Mouse (Mus musculus) heart, embryonic 14.5 days (tissue): ENCODE measurements at regions not wholly inside any gene's neighbourhood (a gene's known extent, or its start where the extent isn't known, plus 50 kb on each side); places are given as distances from the start of the nearest gene placed in this dataset.

ENCODE experiments used
- ATAC-seq: fragments of 200-750 bp; cut with Nextera tagmentation; 2 replicates; pipeline ENCODE4 v1.8.0; 2017; ENCODE audit warnings: low read depth, moderate TSS enrichment; ENCODE audit not compliant: insufficient number of reproducible peaks, insufficient read depth, low FRiP score
- H3K27ac ChIP-seq, 2 experiments: fragments of 200-500 bp in 1 of 2; fragments of 300-500 bp in 1 of 2; sonication (generic) in 1 of 2; replicated peaks in 1 of 2; 2 replicates each; pipeline ENCODE4 v1.5.1; 2012 to 2014; ENCODE audit warnings: low read depth in 2 of 2, low read length in 2 of 2, control low read depth in 1 of 2, mild to moderate bottlenecking in 1 of 2, mixed read lengths in 1 of 2; ENCODE audit not compliant: control insufficient read depth in 1 of 2, insufficient read depth in 1 of 2
- H3K27me3 ChIP-seq: fragments of 300-500 bp; sonication (generic); 2 replicates; pipeline ENCODE4 v1.6.1; 2014; ENCODE audit warnings: mild to moderate bottlenecking, low read length, control low read depth; ENCODE audit not compliant: control insufficient read depth, insufficient read depth
- H3K36me3 ChIP-seq: fragments of 300-500 bp; sonication (generic); 2 replicates; pipeline ENCODE4 v1.6.1; 2014; ENCODE audit warnings: mild to moderate bottlenecking, control low read depth, low read length, mixed read lengths; ENCODE audit not compliant: control insufficient read depth, insufficient read depth
- H3K4me1 ChIP-seq, 2 experiments: fragments of 200-500 bp in 1 of 2; fragments of 300-500 bp in 1 of 2; sonication (generic) in 1 of 2; 2 replicates each; pipeline ENCODE4 v1.6.1; 2012 to 2014; ENCODE audit warnings: low read length in 2 of 2, control low read depth in 1 of 2, mixed read lengths in 1 of 2; ENCODE audit not compliant: control insufficient read depth in 2 of 2, insufficient read depth in 2 of 2
- H3K4me2 ChIP-seq: fragments of 300-500 bp; sonication (generic); 2 replicates; pipeline ENCODE4 v1.6.1; 2014; ENCODE audit warnings: mild to moderate bottlenecking, low read length
- H3K4me3 ChIP-seq, 2 experiments: fragments of 200-500 bp in 1 of 2; fragments of 300-500 bp in 1 of 2; sonication (generic) in 1 of 2; 2 replicates each; pipeline ENCODE4 v1.5.1; 2012 to 2014; ENCODE audit warnings: low read length in 2 of 2, mild to moderate bottlenecking in 2 of 2, control low read depth in 1 of 2, low read depth in 1 of 2, moderate library complexity in 1 of 2; ENCODE audit not compliant: control insufficient read depth in 1 of 2, insufficient read depth in 1 of 2
- H3K9ac ChIP-seq: fragments of 300-500 bp; sonication (generic); 2 replicates; pipeline ENCODE4 v1.6.1; 2014; ENCODE audit warnings: mild to moderate bottlenecking, low read length
- H3K9me3 ChIP-seq: fragments of 300-500 bp; sonication (generic); 2 replicates; pipeline ENCODE4 v1.6.1; 2016; ENCODE audit warnings: low read length, control low read depth; ENCODE audit not compliant: control insufficient read depth
- WGBS: fragments of 180-500 bp; shearing (Covaris S2); extraction: QIAGEN DNeasy Blood & Tissue Kit; methylation state at CpG from one replicate; pipeline ENCODE4 v1.1.7; 2014; 5-methylcytosine and 5-hydroxymethylcytosine counted together

DNA sequence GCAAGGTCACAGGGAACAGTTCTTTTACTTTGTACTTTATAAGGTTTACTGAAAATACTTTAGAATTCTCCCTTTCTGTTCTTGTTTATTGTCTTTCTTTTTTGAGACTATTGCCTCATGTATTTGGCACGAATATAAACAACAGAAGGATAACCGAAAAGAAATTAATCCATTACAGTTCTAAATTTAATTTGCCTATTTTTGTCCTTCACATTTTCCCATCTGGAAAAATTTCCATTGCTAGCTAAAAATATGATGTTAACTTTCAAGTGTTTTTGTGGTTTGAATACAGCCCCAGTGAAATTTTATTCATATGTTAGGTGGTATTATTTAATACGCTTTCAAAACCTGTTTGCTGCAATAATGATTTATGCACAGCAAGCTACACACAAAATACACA is 276.7 kb upstream of the Ndst3 start:
- Histone ChIP-seq H3K27me3 (no peaks in the 10 kb centered on the region), H3K9ac (no peak overlapping the region), H3K27ac (no peak overlapping the region), H3K4me2 (no peak overlapping the region), H3K9me3 (no peaks in the 10 kb centered on the region), H3K36me3 (no peaks in the 10 kb centered on the region), H3K4me3 (no peak overlapping the region), H3K4me1 (no peaks in the 10 kb centered on the region)
- 83% methylated on average over 3 of the region's 3 CpGs for WGBS
- ATAC-seq: no peak

DNA sequence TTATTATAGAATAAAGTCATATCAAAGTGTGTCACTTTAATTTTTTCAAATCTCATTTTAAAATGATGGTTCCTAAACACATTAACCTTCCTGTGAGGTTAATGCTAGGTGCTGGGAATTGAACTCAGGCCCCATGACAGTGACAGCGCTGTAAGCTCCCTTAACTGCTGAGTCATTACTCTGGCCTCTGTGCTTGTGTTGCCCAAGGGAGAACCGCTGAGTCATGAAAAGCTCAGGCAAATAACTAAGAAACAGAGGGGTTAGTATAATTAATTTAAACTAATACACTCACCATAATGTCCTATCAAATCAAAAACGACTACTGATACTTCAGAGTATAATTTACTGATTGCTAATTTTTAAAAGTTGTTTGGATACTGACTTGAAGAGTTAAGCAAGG is 281.7 kb upstream of the Ndst3 start:
- Histone ChIP-seq H3K4me2 (no peak overlapping the region), H3K9ac (no peak overlapping the region), H3K4me3 (no peak overlapping the region), H3K9me3 (no peaks in the 10 kb centered on the region), H3K36me3 (no peaks in the 10 kb centered on the region), H3K4me1 (no peaks in the 10 kb centered on the region), H3K27ac (no peak overlapping the region), H3K27me3 (no peaks in the 10 kb centered on the region)
- 64% methylated on average over 3 of the region's 3 CpGs for WGBS
- ATAC-seq: no peak

DNA sequence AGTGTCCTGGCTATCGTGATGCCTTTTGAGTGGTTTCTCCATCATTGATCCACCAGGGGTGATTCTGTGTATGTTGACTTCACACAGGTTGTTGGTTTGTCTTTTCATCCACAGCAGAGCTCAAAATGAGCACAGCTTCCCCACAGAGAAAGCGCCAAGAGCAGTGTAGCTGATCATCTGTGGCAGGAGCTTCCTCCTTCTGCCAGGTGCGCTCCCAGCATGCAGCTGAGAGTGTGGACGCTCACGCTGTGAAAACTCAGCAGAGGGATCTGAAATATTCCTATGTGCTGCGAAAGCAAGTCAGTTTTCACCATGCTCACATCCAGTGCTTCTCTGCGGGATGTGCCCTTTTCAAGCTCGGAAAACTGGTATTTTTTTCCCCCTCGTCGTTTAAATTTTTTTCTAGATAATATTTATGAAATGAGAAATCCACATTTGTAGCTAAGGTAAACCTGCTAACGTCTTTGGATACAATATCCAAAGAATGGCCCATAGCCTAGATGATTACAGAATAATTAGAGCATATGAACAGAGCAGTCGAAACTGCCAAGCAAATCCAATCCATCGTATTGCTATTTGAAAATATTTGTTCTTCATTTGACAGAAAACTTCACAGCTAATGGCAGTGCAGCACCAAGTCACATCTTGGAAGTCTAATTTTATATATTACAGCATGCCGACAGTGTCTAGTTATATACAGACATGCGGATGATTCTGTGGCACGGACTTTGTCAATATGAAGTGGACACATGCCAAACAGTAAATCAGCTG is 283.3 kb upstream of the Ndst3 start:
- H3K27me3 ChIP-seq: no peaks in the 10 kb centered on the region
- H3K9ac ChIP-seq: no peak overlapping the region
- no peak overlapping the region for H3K4me3 ChIP-seq
- no peaks in the 10 kb centered on the region for H3K9me3 ChIP-seq
- ATAC-seq: no peak
- WGBS: 74% methylated on average over 16 of the region's 16 CpGs
- no peak overlapping the region for H3K27ac ChIP-seq
- H3K36me3 ChIP-seq: no peaks in the 10 kb centered on the region
- no peak overlapping the region for H3K4me2 ChIP-seq
- H3K4me1 ChIP-seq: no peaks in the 10 kb centered on the region

DNA sequence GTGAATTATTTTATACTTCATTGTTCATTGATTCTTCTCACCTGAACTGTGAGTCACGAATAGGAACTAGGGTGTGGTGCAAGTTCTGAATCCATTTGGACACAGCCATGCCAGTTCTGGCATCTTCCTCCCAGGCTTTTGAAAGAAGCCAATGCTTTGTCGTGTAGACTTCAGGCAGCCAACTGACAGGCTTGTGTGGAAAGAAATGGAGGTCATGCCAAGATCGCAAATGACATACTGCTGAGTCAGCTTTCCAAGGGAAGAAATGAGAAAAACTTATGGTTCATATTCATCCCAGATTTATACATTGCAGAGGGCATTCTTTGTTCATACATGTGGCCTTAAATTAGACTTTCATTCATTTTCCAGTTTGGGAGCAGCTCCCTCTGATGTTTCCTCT is 285.8 kb upstream of the Ndst3 start:
- H3K27ac ChIP-seq: no peak overlapping the region
- no peaks in the 10 kb centered on the region for H3K27me3 ChIP-seq
- no peaks in the 10 kb centered on the region for H3K36me3 ChIP-seq
- no peaks in the 10 kb centered on the region for H3K9me3 ChIP-seq
- WGBS: 78% methylated on average over 3 of the region's 3 CpGs
- H3K4me2 ChIP-seq: no peak overlapping the region
- no peaks in the 10 kb centered on the region for H3K4me1 ChIP-seq
- ATAC-seq: no peak
- H3K4me3 ChIP-seq: no peak overlapping the region
- no peak overlapping the region for H3K9ac ChIP-seq

DNA sequence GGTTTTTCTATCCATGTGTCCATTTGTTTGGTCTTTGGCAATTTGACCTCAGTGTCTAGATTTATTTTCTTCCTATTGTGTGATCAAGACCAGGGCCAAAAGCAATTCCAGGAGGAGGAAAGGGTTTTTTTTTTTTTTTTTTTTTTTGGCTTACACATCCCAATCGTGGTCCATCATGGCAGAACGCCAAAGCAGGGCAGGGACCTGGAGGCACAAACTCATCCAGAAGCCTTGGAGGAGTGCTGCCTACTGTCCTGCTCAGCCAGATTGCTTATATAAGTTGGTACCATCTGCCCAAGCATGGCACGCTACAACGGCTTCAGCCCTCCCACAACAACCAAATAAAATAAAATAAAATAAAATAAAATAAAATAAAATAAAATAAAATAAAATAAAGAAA is 286.5 kb upstream of the Ndst3 start:
- ATAC-seq: no peak

DNA sequence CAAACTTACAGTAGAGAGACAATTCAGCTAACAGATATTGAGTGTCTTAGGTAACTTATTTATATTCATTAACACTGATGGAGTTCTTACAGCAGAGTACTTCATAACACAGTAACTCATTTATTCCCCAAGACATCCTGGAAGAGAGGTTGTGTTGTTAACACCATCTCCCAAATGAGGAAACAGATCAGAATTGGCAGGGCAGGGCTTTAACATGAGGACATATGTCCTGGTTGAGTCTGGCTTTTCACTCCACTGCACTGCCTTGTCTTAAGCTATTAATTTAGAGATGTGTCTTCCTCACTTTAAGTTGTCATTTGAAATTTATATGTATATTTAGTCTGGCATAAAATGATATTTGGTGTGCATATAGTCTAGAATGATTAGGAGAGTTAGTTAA is 292.4 kb upstream of the Ndst3 start:
- no peak for ATAC-seq
- no peak overlapping the region for H3K4me2 ChIP-seq
- H3K27ac ChIP-seq: no peak overlapping the region
- no peaks in the 10 kb centered on the region for H3K9me3 ChIP-seq
- H3K36me3 ChIP-seq: no peaks in the 10 kb centered on the region
- no peaks in the 10 kb centered on the region for H3K27me3 ChIP-seq
- H3K9ac ChIP-seq: no peak overlapping the region
- no peaks in the 10 kb centered on the region for H3K4me1 ChIP-seq
- H3K4me3 ChIP-seq: no peak overlapping the region

More for the DNA sequence above, 286.5 kb upstream of the Ndst3 start:
- 69% methylated on average over 4 of the region's 4 CpGs for WGBS
- Histone ChIP-seq H3K36me3 (no peaks in the 10 kb centered on the region), H3K4me1 (no peaks in the 10 kb centered on the region), H3K4me3 (no peak overlapping the region), H3K9me3 (no peaks in the 10 kb centered on the region), H3K27ac (no peak overlapping the region), H3K4me2 (no peak overlapping the region), H3K9ac (no peak overlapping the region), H3K27me3 (no peaks in the 10 kb centered on the region)

DNA sequence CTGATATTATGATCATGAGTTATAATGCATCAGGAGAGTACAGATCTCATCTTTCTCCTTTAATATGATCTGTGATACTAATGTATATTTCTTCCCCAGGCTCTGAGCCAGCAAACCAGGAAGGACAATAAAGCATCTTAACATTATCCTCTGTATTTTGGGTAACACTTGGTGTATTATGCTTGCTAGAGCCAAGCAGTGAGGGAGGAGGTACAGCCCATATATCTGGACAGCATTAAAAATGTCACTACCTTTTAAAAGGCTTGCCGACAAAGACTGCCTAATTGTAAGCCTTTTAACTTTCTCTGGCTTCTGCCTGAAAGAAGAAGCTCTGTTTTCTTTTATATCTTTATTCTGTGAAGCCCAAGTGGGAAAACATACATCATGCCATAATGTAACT is 292.9 kb upstream of the Ndst3 start:
- no peaks in the 10 kb centered on the region for H3K4me1 ChIP-seq
- no peak overlapping the region for H3K27ac ChIP-seq
- WGBS: 64% methylated on average over 1 of the region's 1 CpGs
- no peaks in the 10 kb centered on the region for H3K36me3 ChIP-seq
- H3K9me3 ChIP-seq: no peaks in the 10 kb centered on the region
- H3K9ac ChIP-seq: no peak overlapping the region
- no peaks in the 10 kb centered on the region for H3K27me3 ChIP-seq
- no peak overlapping the region for H3K4me2 ChIP-seq
- no peak for ATAC-seq
- no peak overlapping the region for H3K4me3 ChIP-seq

DNA sequence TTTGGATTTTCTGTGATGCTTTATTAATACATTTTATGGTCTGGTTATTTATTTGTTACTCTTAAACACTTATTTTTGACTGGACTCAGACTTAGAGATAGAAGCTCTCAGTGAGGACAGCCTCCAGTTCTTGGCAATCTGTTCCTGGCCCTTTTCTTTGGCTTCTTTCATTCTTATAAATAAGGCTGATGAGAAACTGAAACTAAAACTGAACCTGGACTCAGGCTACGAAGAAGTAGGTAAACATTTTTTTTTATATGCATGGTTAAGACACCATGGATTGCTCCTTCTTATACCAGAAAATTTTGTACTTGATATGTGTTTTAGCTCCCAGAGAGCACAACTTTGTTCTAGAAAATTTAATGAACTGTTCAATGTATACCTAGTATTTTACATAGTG is 293.4 kb upstream of the Ndst3 start:
- H3K27me3 ChIP-seq: no peaks in the 10 kb centered on the region
- ATAC-seq: no peak
- WGBS: 52% methylated on average over 1 of the region's 1 CpGs
- no peaks in the 10 kb centered on the region for H3K4me1 ChIP-seq
- no peak overlapping the region for H3K4me3 ChIP-seq
- no peaks in the 10 kb centered on the region for H3K9me3 ChIP-seq
- H3K4me2 ChIP-seq: no peak overlapping the region
- H3K36me3 ChIP-seq: no peaks in the 10 kb centered on the region
- H3K9ac ChIP-seq: no peak overlapping the region
- no peak overlapping the region for H3K27ac ChIP-seq
